Mouse (Mus musculus): ENCODE data around the gene Tnpo2. TPM values are rescaled to one million over a fixed set of nuclear protein-coding genes. Genes with fewer than 3 reads are reported as not detected.

Gene Tnpo2
- polyA plus RNA-seq, 1 experiment from 2014 or later: 31.1 TPM

DNA sequence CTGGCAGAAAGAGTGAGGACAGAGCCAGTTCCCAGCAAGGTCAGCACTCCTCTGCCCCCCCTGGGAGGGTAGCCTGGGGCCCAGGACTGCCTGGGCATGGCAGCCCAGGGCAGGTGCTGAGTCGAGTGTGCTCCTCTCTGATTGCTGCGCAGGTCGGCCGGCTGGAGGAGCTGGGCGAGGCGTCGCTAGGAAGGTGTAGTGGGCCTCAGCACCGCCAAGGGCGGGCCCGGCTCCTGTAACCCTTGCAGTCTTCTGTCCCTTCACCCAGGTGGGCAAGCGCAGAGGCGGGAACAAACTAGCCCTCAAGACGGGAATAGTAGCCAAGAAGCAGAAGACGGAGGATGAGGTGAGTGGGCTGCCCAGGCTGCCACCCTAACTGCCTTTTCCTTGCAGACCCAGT lies 7.4 kb upstream of the Tnpo2 start:
- Histone ChIP-seq H3K4me1 (peaks cover 66% of the 10 kb centered on the region), H3K36me3 (peaks cover 61% of the 10 kb centered on the region), H3K27me3 (replicated peaks) (no peaks in the 10 kb centered on the region), H3K9ac (peak overlapping the region; percentile 100), H3K27ac (peak overlapping the region; percentile 61), H3K9me3 (replicated peaks) (no peaks in the 10 kb centered on the region), H3K4me3 (peak overlapping the region; percentile 100), H3K4me2 (peak overlapping the region; percentile 96)
- ATAC-seq: no peak
- WGBS (ENCODE audit: insufficient replicate concordance): 81% methylated on average over 14 of the region's 14 CpGs

DNA sequence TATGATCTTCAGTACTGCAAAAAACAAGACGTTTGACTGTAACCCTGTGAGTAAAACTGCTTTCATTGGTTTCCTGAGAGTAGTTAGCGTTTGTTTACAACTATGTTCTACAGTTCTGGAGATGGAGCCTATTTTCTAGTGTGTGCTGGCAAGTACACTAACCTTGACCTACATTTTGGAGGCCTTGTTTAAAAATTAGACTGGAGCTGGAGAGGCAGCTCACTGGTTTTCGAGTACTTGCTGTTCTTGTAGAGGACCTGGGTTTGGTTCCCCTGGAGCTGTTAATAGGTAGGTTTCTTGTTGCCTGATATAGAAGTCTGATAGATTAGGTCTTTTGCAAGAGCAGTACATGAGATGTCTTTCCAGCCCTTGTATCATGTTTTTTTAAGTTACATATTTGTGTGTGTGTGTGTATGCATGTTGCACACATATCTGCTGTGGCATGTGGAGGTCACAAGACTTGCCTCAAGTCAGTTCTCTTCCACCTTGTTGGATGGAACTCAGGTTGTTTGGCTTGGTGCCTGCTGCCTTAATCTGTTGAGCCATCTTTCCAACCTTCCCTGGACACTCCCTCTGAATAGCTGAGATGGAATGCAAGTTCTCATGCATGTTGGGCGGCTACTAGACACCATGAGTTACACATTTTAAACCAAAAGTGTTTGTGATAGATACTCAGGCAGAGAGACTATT lies 3.9 kb upstream of the Tnpo2 start:
- 77% methylated on average over 4 of the region's 4 CpGs for WGBS (ENCODE audit: insufficient replicate concordance)
- Histone ChIP-seq H3K9ac (no peak overlapping the region), H3K36me3 (peaks cover 61% of the 10 kb centered on the region), H3K27ac (0 out of 2 replicates have a peak overlapping the region, but pooled peaks have one; percentile 26), H3K4me3 (no peak overlapping the region), H3K4me1 (peaks cover 68% of the 10 kb centered on the region), H3K27me3 (replicated peaks) (no peaks in the 10 kb centered on the region), H3K4me2 (no peak overlapping the region), H3K9me3 (replicated peaks) (no peaks in the 10 kb centered on the region)
- ATAC-seq: no peak

DNA sequence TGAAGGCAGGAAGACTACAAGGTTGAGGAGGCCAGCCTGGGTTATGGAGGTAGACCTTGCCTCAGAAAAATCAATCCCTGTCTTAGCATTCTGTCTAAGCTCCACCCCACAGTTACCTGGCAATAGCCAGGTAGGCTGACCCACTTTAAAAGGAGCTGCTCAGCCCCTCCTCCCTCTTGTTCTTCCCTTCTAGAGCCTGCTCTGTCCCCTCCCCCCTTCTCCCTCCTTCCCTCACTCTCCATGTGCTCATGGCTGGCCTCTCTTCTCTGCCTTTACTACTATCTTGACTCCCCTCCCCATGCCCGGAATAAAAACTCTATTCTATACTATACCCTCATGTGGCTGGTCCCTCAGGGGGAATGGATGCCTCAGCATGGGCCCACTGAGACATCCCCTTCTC lies 2.8 kb upstream of the Tnpo2 start:
- peak overlapping the region; percentile 98 for H3K4me2 ChIP-seq

DNA sequence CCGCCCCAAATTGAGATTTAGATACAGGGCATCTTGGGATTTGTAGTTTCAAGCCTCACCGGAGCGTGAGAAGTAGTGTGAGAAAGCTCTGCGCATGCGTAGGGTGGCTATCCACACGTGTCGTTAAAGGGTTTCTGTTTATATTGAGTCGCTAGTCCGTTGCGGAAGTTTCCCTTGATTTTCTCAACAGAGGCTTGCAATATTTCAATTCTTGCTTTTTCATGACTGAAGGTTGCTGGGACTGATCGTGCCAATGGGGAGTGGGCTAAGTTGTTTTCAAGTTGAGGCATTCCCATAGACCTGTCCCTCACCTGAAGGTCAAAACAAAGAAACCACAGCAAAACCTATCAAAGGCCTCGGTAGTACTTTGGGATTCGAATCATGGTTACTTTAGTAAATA lies 2.0 kb upstream of the Tnpo2 start:
- Histone ChIP-seq H3K4me2 (peak overlapping the region; percentile 98), H3K27me3 (replicated peaks) (no peaks in the 10 kb centered on the region)
- WGBS (ENCODE audit: insufficient replicate concordance): 1% methylated on average over 13 of the region's 13 CpGs

More for the DNA sequence above, 2.8 kb upstream of the Tnpo2 start:
- Histone ChIP-seq H3K4me3 (no peak overlapping the region), H3K36me3 (peaks cover 54% of the 10 kb centered on the region), H3K4me1 (peaks cover 68% of the 10 kb centered on the region), H3K9ac (no peak overlapping the region), H3K27me3 (replicated peaks) (no peaks in the 10 kb centered on the region), H3K27ac (peak overlapping the region; percentile 97), H3K9me3 (replicated peaks) (no peaks in the 10 kb centered on the region)
- WGBS (ENCODE audit: insufficient replicate concordance): 40% methylated on average over 1 of the region's 1 CpGs
- ATAC-seq: no peak

DNA sequence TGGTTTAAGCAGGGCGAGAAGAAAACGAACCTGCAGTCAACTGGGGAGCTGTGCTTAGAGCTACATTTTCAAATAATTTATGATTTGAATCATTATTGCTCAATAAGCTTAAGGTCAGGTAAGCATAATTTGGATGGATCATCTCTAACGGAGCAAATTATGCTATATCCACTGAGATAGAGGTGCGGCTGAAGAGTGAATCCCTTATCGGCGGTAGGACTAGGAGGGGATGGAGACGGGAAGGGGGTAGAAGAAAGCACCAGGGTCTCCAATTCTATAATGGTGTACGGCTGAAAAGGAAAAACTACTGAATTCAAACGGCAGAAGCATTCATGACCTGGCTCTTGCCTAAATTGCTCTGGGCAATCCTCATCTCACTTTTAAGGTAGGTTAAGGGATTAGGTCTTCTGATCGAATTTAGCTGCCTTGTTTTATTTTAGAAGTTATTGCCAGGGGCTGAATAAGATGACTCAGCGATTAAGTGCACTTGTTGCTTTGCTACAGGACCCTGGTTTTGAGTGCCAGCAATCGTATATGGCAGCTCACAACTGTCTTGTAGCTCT lies 1.5 kb upstream of the Tnpo2 start:
- WGBS (ENCODE audit: insufficient replicate concordance): 3% methylated on average over 12 of the region's 12 CpGs
- ATAC-seq: no peak
- no peaks in the 10 kb centered on the region for H3K9me3 ChIP-seq (replicated peaks)
- H3K27me3 ChIP-seq (replicated peaks): no peaks in the 10 kb centered on the region
- H3K27ac ChIP-seq: peak overlapping the region; percentile 97
- H3K4me3 ChIP-seq: peak overlapping the region; percentile 86
- peak overlapping the region; percentile 98 for H3K4me2 ChIP-seq
- peak overlapping the region; percentile 79 for H3K9ac ChIP-seq
- H3K4me1 ChIP-seq: peaks cover 67% of the 10 kb centered on the region
- H3K36me3 ChIP-seq: peaks cover 50% of the 10 kb centered on the region

More for the DNA sequence above, 2.0 kb upstream of the Tnpo2 start:
- ATAC-seq: no peak
- peaks cover 50% of the 10 kb centered on the region for H3K36me3 ChIP-seq
- H3K4me3 ChIP-seq: peak overlapping the region; percentile 86
- peaks cover 67% of the 10 kb centered on the region for H3K4me1 ChIP-seq
- H3K9me3 ChIP-seq (replicated peaks): no peaks in the 10 kb centered on the region
- peak overlapping the region; percentile 79 for H3K9ac ChIP-seq
- H3K27ac ChIP-seq: peak overlapping the region; percentile 97

DNA sequence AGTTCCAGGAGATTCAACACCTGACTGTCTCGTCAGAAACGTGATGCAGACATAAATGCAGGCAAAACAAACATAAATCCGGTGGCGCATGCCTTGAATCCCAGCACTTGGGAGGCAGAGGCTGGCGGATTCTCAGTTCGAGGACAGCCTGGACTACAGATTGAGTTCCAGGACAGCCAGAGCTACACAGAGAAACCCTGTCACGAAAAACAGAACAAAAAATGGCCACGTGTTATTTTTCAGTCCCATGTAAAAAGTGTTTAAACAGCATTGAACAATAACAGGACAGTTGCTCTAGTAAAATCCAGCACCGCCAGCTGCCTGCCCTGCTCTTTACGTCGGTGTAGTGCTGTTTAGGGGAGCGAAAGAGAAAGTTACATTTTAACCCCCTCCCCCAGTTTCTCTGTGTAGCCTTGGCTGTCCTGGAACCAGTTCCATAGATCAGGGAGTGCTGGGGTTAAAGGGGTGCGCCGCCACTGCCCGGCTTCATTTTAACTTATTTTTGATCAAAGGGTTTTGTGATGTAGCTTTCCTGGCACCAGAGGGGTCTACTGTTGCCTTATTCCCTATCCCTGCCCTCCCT lies 896 bp upstream of the Tnpo2 start:
- Histone ChIP-seq H3K4me2 (peak overlapping the region; percentile 98), H3K27me3 (replicated peaks) (no peaks in the 10 kb centered on the region)
- under 1% methylated on average over 15 of the region's 15 CpGs for WGBS (ENCODE audit: insufficient replicate concordance)

DNA sequence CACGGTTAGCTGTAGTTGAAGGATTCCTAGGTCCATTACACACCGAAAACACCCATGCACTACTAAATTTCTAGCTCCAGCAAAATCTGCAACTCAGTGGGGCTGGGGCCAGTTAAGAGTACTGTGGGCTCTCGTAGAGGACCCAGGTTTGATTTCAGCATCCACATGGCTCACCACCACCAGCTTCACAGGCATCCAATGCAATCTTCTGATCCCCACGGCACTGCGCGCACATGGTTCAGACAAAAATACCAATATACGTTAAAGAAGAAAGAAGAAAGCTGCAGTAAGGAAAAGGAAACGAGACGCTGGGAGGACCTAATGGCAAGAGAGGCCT lies 366 bp upstream of the Tnpo2 start:
- no peaks in the 10 kb centered on the region for H3K27me3 ChIP-seq (replicated peaks)

More for the DNA sequence above, 896 bp upstream of the Tnpo2 start:
- Histone ChIP-seq H3K9me3 (replicated peaks) (no peaks in the 10 kb centered on the region), H3K27ac (peak overlapping the region; percentile 97), H3K4me1 (peaks cover 72% of the 10 kb centered on the region), H3K9ac (peak overlapping the region; percentile 79), H3K4me3 (peak overlapping the region; percentile 86), H3K36me3 (peaks cover 51% of the 10 kb centered on the region)
- ATAC-seq: peak; percentile 12; the same call in 1 of the 2 replicates

DNA sequence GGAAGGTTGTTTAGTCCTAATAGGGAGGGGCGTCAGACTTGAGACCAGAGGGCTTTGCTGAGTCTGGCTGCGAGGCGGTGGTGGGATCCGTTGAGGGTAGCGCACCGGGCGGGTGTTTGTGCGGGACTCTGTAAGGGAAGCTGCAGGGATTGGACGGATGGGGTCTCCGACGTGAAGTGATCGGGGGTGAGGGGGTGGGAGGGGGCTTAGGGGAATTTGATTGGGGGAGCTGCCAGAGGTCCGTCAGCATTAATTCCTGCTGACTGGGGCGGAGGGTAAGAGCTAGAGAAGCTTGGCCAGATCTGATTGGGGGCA lies 608 bp downstream of the Tnpo2 start:
- Histone ChIP-seq H3K4me1 (peaks cover 81% of the 10 kb centered on the region), H3K9ac (peak overlapping the region; percentile 94), H3K4me2 (peak overlapping the region; percentile 98), H3K27ac (peak overlapping the region; percentile 97), H3K36me3 (peaks cover 51% of the 10 kb centered on the region), H3K27me3 (replicated peaks) (no peaks in the 10 kb centered on the region), H3K9me3 (replicated peaks) (no peaks in the 10 kb centered on the region), H3K4me3 (peak overlapping the region; percentile 86)
- ATAC-seq: peak; percentile 40
- 1% methylated on average over 14 of the region's 14 CpGs for WGBS (ENCODE audit: insufficient replicate concordance)

More for the DNA sequence above, 366 bp upstream of the Tnpo2 start:
- Histone ChIP-seq H3K4me1 (peaks cover 74% of the 10 kb centered on the region), H3K4me2 (peak overlapping the region; percentile 98), H3K4me3 (peak overlapping the region; percentile 86), H3K36me3 (peaks cover 51% of the 10 kb centered on the region), H3K9me3 (replicated peaks) (no peaks in the 10 kb centered on the region), H3K27ac (peak overlapping the region; percentile 97), H3K9ac (peak overlapping the region; percentile 79)
- WGBS (ENCODE audit: insufficient replicate concordance): under 1% methylated on average over 9 of the region's 9 CpGs
- ATAC-seq: peak; percentile 37

DNA sequence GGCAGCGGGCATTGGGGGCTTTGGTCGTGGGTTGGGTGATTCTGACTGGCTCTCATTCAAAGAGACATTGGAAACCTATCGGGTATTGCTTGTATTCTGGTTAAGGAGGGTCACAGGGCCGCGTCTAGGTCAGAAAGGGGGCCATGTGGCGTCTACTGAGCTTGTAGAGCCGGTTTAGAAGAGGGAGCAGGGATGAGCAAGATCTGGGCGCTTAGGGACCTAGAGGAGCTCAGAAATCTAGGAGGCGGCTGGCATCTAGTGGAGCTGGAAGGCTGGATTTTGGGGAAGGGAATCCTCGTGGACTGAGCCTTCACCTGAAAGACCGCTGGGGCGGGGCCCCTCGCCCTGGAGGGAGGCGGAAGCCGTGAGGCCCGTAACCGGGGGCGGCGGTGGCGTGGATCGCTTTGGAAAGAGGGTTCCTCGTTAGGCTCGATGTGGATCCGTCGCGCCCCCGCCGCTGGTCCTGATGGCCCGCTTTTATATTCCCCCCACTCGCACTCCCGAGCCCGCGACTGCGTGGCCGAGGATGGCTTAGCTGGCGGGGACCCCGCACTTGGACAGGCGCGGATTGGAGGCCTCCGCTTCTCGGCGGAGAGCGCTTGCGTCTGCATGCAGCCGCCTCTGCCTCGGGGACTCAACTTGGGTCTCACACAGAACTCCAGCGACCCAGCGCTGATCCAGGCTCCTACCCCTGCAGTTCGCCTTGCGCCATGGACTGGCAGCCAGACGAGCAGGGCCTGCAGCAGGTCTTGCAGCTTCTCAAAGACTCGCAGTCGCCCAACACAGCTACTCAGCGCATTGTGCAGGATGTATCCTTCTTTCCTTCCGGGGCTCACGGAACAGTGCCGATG lies 1.2 kb downstream of the Tnpo2 start:
- Histone ChIP-seq H3K4me3 (peak overlapping the region; percentile 86), H3K36me3 (peaks cover 51% of the 10 kb centered on the region), H3K9ac (peak overlapping the region; percentile 94), H3K4me1 (peaks cover 76% of the 10 kb centered on the region), H3K4me2 (peak overlapping the region; percentile 98), H3K27ac (peak overlapping the region; percentile 97), H3K27me3 (replicated peaks) (no peaks in the 10 kb centered on the region), H3K9me3 (replicated peaks) (no peaks in the 10 kb centered on the region)
- whole genome bisulfite sequencing (ENCODE audit: insufficient replicate concordance): 1% methylated on average over 57 of the region's 57 CpGs
- peak; percentile 53 for ATAC-seq

DNA sequence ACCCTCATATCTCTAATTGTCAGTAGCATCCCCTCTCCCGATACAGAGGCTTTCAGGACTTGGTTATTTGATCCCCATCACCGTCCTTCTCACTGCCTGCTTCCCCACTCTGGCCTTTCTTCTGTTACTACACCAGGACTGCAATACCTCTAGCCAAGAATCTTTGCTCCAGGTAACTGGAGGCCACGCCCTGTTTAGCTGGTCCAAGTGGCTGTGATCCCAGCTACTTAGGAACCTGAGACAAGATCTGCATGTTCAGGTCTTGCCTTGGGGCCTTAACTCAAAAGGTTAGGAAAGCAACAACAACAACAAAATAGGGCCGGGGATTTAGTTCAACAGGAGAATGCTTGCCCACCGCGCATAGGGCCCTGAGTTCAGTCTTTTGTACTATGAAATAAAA lies 6.9 kb downstream of the Tnpo2 start:
- no peak overlapping the region for H3K4me3 ChIP-seq
- H3K9ac ChIP-seq: no peak overlapping the region
- no peaks in the 10 kb centered on the region for H3K27me3 ChIP-seq (replicated peaks)
- H3K27ac ChIP-seq: no peak overlapping the region
- 86% methylated on average over 6 of the region's 6 CpGs for WGBS (ENCODE audit: insufficient replicate concordance)
- H3K9me3 ChIP-seq (replicated peaks): no peaks in the 10 kb centered on the region
- ATAC-seq: no peak
- no peak overlapping the region for H3K4me2 ChIP-seq
- H3K4me1 ChIP-seq: peaks cover 35% of the 10 kb centered on the region
- peaks cover 94% of the 10 kb centered on the region for H3K36me3 ChIP-seq

DNA sequence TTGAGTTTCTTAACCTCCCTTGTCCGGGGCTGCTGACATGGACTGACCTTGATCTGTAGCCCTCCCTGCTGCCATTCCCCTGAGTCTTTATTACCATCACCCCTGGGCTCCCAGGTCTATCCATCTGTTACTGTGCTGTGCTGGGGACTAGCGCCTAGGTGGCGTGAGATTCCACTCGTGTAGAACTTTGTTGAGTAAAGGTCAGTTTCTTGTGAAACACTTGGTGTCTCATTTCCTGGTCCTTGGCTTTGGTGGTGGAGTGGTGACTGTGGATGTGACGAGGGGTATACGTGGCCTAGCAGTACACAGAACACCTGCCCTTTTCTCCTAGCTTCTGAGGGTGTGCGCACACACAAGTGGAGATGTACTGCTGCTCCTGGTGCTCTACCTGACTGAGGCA lies 20.7 kb downstream of the Tnpo2 start:
- WGBS (ENCODE audit: insufficient replicate concordance): 78% methylated on average over 7 of the region's 7 CpGs
- peaks cover 57% of the 10 kb centered on the region for H3K36me3 ChIP-seq
- H3K27ac ChIP-seq: no peak overlapping the region
- no peak overlapping the region for H3K4me3 ChIP-seq
- H3K27me3 ChIP-seq (replicated peaks): no peaks in the 10 kb centered on the region
- peaks cover 14% of the 10 kb centered on the region for H3K4me1 ChIP-seq
- H3K9ac ChIP-seq: no peak overlapping the region
- no peak for ATAC-seq
- no peaks in the 10 kb centered on the region for H3K9me3 ChIP-seq (replicated peaks)
- H3K4me2 ChIP-seq: no peak overlapping the region

Measured in liver, embryonic 12.5 days (tissue).